Mouse (Mus musculus) kidney, embryonic 14.5 days (tissue): ENCODE measurements around the gene Cog5. TPM values are rescaled to one million over a fixed set of nuclear protein-coding genes. Genes with fewer than 3 reads are reported as not detected.

Experiments used
- ATAC-seq: fragments of 200-750 bp; cut with Nextera tagmentation; 2 replicates; pipeline ENCODE4 v1.8.0; 2017; ENCODE audit warnings: moderate number of reproducible peaks, mild to moderate bottlenecking, moderate TSS enrichment, moderate library complexity; ENCODE audit not compliant: low FRiP score, low TSS enrichment
- H3K27ac ChIP-seq: fragments of 300-500 bp; sonication (generic); 2 replicates; pipeline ENCODE4 v1.5.1; 2014; ENCODE audit warnings: low read depth, mild to moderate bottlenecking, low read length, moderate library complexity, mixed read lengths
- H3K27me3 ChIP-seq: fragments of 300-500 bp; sonication (generic); 2 replicates; pipeline ENCODE4 v1.6.1; 2014; ENCODE audit warnings: mild to moderate bottlenecking, low read length; ENCODE audit not compliant: control insufficient read depth, insufficient read depth
- H3K36me3 ChIP-seq: fragments of 300-500 bp; sonication (generic); 2 replicates; pipeline ENCODE4 v1.6.1; 2014; ENCODE audit warnings: low read length, mixed read lengths; ENCODE audit not compliant: control insufficient read depth, insufficient read depth
- H3K4me1 ChIP-seq: fragments of 300-500 bp; sonication (generic); 2 replicates; pipeline ENCODE4 v1.6.1; 2014; ENCODE audit warnings: low read length, mixed read lengths; ENCODE audit not compliant: control insufficient read depth, insufficient read depth
- H3K4me2 ChIP-seq: fragments of 300-500 bp; sonication (generic); replicated peaks from 2 replicates; pipeline ENCODE4 v1.6.1; 2014; ENCODE audit warnings: low read depth, mild to moderate bottlenecking, low read length
- H3K4me3 ChIP-seq: fragments of 300-500 bp; sonication (generic); 2 replicates; pipeline ENCODE4 v1.5.1; 2014; ENCODE audit warnings: mild to moderate bottlenecking, low read length
- H3K9ac ChIP-seq: fragments of 300-500 bp; sonication (generic); 2 replicates; pipeline ENCODE4 v1.6.1; 2014; ENCODE audit warnings: low read depth, mild to moderate bottlenecking, low read length, moderate library complexity
- H3K9me3 ChIP-seq: fragments of 300-500 bp; sonication (generic); 2 replicates; pipeline ENCODE4 v1.6.1; 2016; ENCODE audit warnings: low read length; ENCODE audit not compliant: control insufficient read depth
- WGBS: fragments of 180-500 bp; shearing (Covaris S2); extraction: QIAGEN DNeasy Blood & Tissue Kit; methylation state at CpG from one replicate; pipeline ENCODE4 v1.1.7; 2014; 5-methylcytosine and 5-hydroxymethylcytosine counted together
- polyA plus RNA-seq: library from polyadenylated mRNA; unstranded; fragments of >200 nt; fragmentation: Nextera tagmentation; extraction: Ambion mirVana; gene quantifications from 2 replicates; pipeline ENCODE4 v1.2.1, GENCODE M21; 2014

Cog5 gene
- polyA plus RNA-seq, 1 experiment from 2014 or later: 37.4 TPM

GRCm38 (mm10) chr12:31714070-31714469 is 59.4 kb downstream of the Cog5 start:
- 70% methylated on average over 3 of the region's 3 CpGs for WGBS

DNA sequence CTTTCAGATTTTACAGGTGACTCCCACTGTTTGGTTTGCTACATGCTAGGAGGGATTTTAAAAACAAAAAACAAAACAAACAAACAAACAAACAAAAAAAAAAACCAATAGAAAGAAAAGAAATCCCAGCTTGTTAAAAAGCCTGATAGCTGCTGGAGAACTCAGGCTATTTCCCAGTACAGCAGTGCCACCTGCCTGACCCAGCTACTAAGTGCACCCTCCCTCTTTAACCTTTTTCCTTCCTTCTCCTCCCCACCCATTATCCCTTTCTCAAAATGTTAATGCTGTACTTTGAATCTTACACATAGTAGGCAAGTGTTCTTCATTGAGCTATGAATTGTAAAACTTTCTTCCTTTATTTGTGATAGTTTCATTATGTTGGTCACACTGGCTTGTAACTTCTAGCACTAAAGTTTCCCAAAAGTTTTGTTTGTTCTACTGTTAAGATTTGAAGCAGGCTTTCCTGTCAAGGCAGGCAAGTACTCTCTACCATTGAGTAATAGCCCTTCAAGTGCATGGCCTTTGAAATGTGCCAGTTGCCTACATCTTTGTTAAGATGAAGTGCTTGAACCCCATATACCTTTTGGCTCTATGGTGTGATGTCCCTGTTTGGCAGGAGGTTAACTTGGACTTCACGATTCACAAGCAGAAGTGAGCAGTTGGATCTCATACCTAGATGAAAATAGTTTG is 65.1 kb downstream of the Cog5 start:
- Histone ChIP-seq H3K36me3 (no peaks in the 10 kb centered on the region), H3K9me3 (no peaks in the 10 kb centered on the region), H3K27me3 (no peaks in the 10 kb centered on the region), H3K27ac (no peak overlapping the region), H3K4me3 (no peak overlapping the region), H3K4me1 (no peaks in the 10 kb centered on the region), H3K9ac (no peak overlapping the region), H3K4me2 (no peak overlapping the region)
- WGBS: 76% methylated on average over 1 of the region's 1 CpGs
- no peak for ATAC-seq

More at GRCm38 (mm10) chr12:31714070-31714469, 59.4 kb downstream of the Cog5 start:
- Histone ChIP-seq H3K9me3 (no peaks in the 10 kb centered on the region), H3K4me2 (no peak overlapping the region), H3K27ac (no peak overlapping the region), H3K9ac (no peak overlapping the region), H3K4me3 (no peak overlapping the region), H3K36me3 (no peaks in the 10 kb centered on the region), H3K27me3 (no peaks in the 10 kb centered on the region), H3K4me1 (no peaks in the 10 kb centered on the region)
- ATAC-seq: no peak

- Histone ChIP-seq H3K4me2 (no peak overlapping the region), H3K27ac (no peak overlapping the region), H3K4me3 (no peak overlapping the region), H3K4me1 (no peaks in the 10 kb centered on the region), H3K9ac (no peak overlapping the region), H3K9me3 (no peaks in the 10 kb centered on the region; the same call in 1 of the 2 replicates), H3K27me3 (no peaks in the 10 kb centered on the region), H3K36me3 (no peaks in the 10 kb centered on the region)
- 89% methylated on average over 3 of the region's 3 CpGs for WGBS
- ATAC-seq: no peak
These were observed 69.9 kb downstream of the Cog5 start for GRCm38 (mm10) chr12:31724576-31724975.

GRCm38 (mm10) chr12:31725511-31726275 is 71.0 kb downstream of the Cog5 start:
- Histone ChIP-seq H3K27ac (no peak overlapping the region), H3K9ac (no peak overlapping the region), H3K4me1 (no peaks in the 10 kb centered on the region), H3K4me3 (no peak overlapping the region), H3K27me3 (no peaks in the 10 kb centered on the region), H3K36me3 (no peaks in the 10 kb centered on the region), H3K4me2 (no peak overlapping the region), H3K9me3 (no peaks in the 10 kb centered on the region; the same call in 1 of the 2 replicates)
- no peak for ATAC-seq
- whole genome bisulfite sequencing: 87% methylated on average over 12 of the region's 12 CpGs

DNA sequence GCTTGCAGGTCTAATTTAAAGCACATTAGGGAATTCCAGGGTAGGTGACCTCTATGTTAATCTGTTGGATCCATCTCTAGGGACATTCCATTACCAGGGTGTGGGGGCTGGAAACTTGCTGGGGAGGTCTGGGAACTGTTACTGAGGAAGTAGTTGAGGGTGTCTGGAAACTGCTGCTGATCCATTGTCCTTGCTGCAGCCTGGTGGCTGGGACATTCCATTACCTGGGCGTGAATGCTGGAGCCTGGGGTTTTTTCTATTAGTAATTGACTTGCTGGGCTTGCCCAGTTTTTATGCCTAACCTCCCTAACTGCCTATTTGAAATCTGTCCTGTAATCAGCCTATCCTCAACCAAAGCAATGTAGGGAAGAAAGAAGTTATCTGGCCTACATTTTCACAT is 72.0 kb downstream of the Cog5 start:
- H3K27ac ChIP-seq: no peak overlapping the region
- WGBS: 55% methylated on average over 1 of the region's 1 CpGs
- no peak overlapping the region for H3K9ac ChIP-seq
- ATAC-seq: no peak
- no peak overlapping the region for H3K4me2 ChIP-seq
- H3K4me3 ChIP-seq: no peak overlapping the region
- no peaks in the 10 kb centered on the region for H3K4me1 ChIP-seq
- no peaks in the 10 kb centered on the region; the same call in 1 of the 2 replicates for H3K9me3 ChIP-seq
- no peaks in the 10 kb centered on the region for H3K27me3 ChIP-seq
- H3K36me3 ChIP-seq: no peaks in the 10 kb centered on the region

- Histone ChIP-seq H3K27ac (no peak overlapping the region), H3K4me1 (no peaks in the 10 kb centered on the region), H3K4me3 (no peak overlapping the region), H3K36me3 (no peaks in the 10 kb centered on the region), H3K9me3 (no peaks in the 10 kb centered on the region; the same call in 1 of the 2 replicates), H3K27me3 (no peaks in the 10 kb centered on the region), H3K4me2 (no peak overlapping the region), H3K9ac (no peak overlapping the region)
- no peak for ATAC-seq
- WGBS: 93% methylated on average over 1 of the region's 1 CpGs
These were observed 75.5 kb downstream of the Cog5 start for GRCm38 (mm10) chr12:31730126-31730525.

DNA sequence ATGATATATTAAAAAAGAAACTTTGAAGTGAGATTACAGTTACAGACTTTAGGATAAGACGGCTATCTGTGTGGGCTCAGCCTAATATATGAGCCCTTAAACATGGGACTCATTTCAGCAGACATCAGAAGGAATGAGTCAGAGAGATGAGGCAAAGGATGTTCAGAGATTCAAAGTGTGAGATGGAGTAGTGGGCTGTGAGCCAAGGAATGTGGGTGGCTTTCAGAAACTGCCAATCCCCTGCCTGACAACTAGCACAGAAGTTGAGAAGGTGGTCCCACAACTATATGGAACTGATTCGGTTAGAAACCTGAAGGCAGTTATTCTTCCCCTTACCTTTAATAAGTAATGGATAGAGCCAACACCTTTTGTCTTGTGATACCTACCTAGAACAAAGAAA is 79.9 kb downstream of the Cog5 start:
- Histone ChIP-seq H3K9me3 (no peaks in the 10 kb centered on the region), H3K4me3 (no peak overlapping the region), H3K9ac (no peak overlapping the region), H3K36me3 (no peaks in the 10 kb centered on the region), H3K4me2 (no peak overlapping the region), H3K4me1 (no peaks in the 10 kb centered on the region), H3K27ac (no peak overlapping the region), H3K27me3 (no peaks in the 10 kb centered on the region)
- no peak for ATAC-seq
- WGBS: 74% methylated on average over 2 of the region's 2 CpGs

DNA sequence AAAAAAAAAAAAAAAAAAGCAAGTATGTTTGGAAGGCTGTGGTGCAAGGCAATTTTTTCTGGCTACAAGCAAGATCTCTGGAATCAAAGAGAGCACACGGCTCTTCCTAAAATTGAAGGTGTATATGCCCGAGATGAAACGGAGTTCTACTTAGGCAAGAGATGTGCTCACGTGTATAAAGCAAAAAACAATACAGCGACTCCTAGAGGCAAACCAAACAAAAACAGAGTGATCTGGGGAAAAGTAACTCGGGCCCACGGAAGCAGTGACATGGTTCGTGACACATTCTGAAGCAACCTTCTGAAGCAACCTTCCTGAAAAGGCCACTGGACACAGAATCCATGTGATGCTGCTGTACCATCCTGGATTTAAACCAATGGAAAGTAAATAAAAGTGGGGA is 92.6 kb downstream of the Cog5 start:
- no peaks in the 10 kb centered on the region for H3K27me3 ChIP-seq
- no peak overlapping the region for H3K9ac ChIP-seq
- no peak overlapping the region for H3K27ac ChIP-seq
- no peak overlapping the region for H3K4me3 ChIP-seq
- H3K36me3 ChIP-seq: no peaks in the 10 kb centered on the region
- 84% methylated on average over 8 of the region's 8 CpGs for WGBS
- no peak overlapping the region for H3K4me2 ChIP-seq
- no peak for ATAC-seq
- no peaks in the 10 kb centered on the region for H3K9me3 ChIP-seq
- H3K4me1 ChIP-seq: no peaks in the 10 kb centered on the region

GRCm38 (mm10) chr12:31749846-31750245 is 95.2 kb downstream of the Cog5 start:
- H3K9ac ChIP-seq: no peak overlapping the region
- no peaks in the 10 kb centered on the region for H3K27me3 ChIP-seq
- no peak overlapping the region for H3K27ac ChIP-seq
- H3K4me2 ChIP-seq: no peak overlapping the region
- ATAC-seq: no peak
- H3K36me3 ChIP-seq: no peaks in the 10 kb centered on the region
- WGBS: 94% methylated on average over 4 of the region's 4 CpGs
- no peaks in the 10 kb centered on the region for H3K9me3 ChIP-seq
- no peak overlapping the region for H3K4me3 ChIP-seq
- no peaks in the 10 kb centered on the region for H3K4me1 ChIP-seq
